Mouse (Mus musculus) CD8-positive naive resting alpha-beta T cell, adult 57 days (primary cell): ENCODE data around the gene Ifi208. TPM values are rescaled to one million over a fixed set of nuclear protein-coding genes. Genes with fewer than 3 reads are reported as not detected.

Source experiments
- total RNA-seq: library from RNA; stranded (reverse); gene quantifications from one replicate; pipeline ENCODE4 v1.2.4, GENCODE M21; 2023

Ifi208 gene
- 117 TPM for total RNA-seq

DNA sequence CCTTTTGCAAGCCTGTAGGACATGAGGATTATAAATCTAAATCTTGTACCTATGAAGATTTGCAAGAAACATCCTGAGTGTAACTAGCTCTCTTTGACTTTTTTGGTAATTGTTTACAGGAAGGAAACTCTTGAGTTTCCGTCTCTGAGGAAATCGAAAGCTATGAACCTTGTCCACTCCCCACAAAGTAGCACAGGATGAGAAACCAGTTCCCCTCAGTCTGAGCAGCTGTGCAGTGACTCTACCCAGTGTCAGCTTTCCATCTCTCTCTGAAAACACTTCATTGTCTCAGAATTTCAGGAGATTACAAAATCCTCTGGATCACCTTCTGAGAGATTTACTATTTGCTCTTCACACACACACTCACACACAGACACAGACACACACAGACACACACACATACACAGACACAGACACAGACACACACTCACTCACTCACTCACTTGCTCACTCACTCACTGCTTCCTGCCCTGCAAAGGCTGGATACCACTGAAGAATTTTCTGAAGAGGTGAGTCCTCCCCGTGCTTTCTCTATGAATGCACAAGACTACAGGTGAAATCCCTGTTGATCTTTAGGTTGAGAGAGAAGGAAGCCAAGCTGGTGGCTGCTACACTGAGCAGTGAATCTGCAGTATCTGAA lies at the start of gene Ifi208:
Ifi208 (plus strand) TSS at position 218 of the 640 bp plus-strand sequence.

GRCm38 (mm10) chr1:173630622-173631021 lies 42.9 kb upstream of the Ifi208 start, which contains the start of gene Ifi209:
Gene Ifi209, plus strand, starts transcription at chr1:173630917.

GRCm38 (mm10) chr1:173741656-173742055 lies 68.2 kb downstream of the Ifi208 start, which contains the start of gene Ifi207:
Gene Ifi207, minus strand, starts transcription at chr1:173741747.

Other genes with a start within 250 kb of the Ifi208 start
- gene Ifi206, start 182.6 kb upstream of the Ifi208 start, total RNA-seq: 132 TPM
- 55.3 TPM for gene Ifi214, start 137.7 kb upstream of the Ifi208 start, total RNA-seq
- 206 TPM for gene Ifi213, start 74.4 kb upstream of the Ifi208 start, total RNA-seq
- 130 TPM for gene Ifi209, start 42.8 kb upstream of the Ifi208 start, total RNA-seq
- gene Ifi207, start 68.1 kb downstream of the Ifi208 start, total RNA-seq: 1.4 TPM
- 7.7 TPM for gene Ifi204, start 93.3 kb downstream of the Ifi208 start, total RNA-seq
- gene Ifi211, start 239.4 kb downstream of the Ifi208 start, total RNA-seq: not detected